Mouse (Mus musculus) urinary bladder, adult 2 months (tissue): Measurements from ENCODE around the gene Phospho1. TPM values are rescaled to one million over a fixed set of nuclear protein-coding genes. Genes with fewer than 3 reads are reported as not detected.

Experiments
- DNase-seq: peaks from one replicate; pipeline ENCODE4 v3.0.0; 2022; ENCODE audit warnings: low spot score
- polyA plus RNA-seq: library from polyadenylated mRNA; depleted of rRNA; stranded (reverse); fragments of >200 nt; gene quantifications from 2 replicates; pipeline ENCODE4 v1.2.3, GENCODE M21; 2012; rRNA removed

Phospho1 gene
- polyA plus RNA-seq: 33.2 and 40.8 TPM in 2 replicates

DNA sequence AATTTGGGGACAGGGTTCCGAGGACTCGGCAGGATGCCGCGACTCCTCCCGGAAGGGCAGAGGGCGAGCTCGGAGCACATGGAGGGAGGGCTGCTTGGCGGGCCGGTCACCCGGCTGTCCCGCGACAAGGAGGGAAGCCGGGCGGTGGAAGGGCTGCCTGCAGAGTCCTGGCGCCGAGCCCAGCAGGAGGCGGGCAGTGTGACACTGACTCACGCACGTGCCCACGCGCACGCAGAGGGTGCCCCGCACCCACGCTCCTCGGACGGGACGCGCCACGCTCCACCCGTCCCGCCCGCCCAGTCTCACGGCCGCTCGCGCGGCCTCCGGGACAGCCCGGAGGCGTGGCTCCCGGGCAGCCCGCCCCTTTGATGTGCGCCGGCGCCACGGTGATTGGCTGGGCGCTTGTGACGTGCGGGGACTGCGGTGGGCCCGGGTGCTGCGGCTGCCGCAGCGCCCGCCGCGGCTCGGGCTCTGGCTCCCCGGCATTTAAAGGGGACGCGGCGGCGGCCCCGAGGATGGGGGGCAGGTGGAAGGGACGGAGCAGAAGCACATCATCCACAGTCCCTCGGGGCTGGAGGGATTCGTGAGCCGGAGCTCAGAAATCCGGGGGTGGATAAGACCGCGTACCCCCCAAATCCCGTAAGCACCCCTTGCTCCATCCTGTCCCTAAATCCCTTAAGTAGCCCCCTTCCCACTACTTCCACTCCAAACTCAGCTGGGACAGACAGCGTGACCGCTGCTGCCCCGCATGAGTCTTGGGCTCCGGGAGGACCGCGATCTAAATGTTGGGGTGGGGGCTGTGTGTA is at the start of gene Phospho1:
Gene Phospho1, plus strand, starts transcription at position 429 of the 806 bp plus-strand sequence.
- DNase-seq: peak; percentile 86

DNA sequence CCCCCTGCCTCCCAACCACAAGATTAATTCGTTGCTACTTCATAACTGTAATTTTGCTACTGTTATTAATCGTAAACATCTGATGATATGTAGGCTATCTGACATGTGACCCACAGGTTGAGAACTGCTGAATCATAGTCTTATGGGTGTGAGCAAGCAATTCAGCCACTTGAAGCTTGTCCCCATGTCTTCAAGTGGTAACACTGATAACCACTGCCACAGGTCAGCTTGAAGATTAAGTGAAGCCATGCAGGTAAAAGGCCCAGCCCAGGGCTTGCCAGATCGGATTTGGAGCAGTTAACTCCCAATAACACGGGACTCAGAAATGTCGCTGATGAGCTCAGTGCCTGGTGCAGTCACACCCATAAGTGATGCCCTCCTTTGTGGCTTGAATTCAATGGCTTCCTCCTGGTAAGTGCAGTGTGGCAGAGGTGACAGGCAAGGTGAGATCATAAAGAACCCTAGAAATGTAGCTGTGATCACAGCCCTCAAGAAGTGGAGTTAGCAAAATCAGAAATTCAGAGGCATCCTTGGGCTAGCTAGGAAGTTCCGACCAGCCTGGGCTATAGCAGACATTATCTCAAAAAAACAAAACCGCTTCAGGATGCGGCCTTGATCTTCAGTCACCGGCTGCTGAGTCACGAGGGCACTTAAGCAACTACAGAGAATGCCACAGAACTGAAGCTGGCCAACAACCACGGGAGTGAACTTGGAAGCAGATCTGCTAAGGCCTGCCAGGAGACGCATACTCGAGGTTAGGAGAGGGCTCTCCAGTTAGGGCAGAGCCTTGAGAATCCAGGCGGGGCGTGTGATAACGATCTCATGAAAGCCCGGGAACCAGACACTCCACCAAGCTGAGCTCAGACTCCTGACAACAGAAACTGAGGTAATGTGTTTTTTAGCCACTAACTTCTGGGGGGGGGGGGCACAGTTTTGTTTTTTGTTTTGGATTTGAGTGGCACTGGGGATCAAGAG is 46.7 kb upstream of the Phospho1 start:
- peak; percentile 43 for DNase-seq

DNA sequence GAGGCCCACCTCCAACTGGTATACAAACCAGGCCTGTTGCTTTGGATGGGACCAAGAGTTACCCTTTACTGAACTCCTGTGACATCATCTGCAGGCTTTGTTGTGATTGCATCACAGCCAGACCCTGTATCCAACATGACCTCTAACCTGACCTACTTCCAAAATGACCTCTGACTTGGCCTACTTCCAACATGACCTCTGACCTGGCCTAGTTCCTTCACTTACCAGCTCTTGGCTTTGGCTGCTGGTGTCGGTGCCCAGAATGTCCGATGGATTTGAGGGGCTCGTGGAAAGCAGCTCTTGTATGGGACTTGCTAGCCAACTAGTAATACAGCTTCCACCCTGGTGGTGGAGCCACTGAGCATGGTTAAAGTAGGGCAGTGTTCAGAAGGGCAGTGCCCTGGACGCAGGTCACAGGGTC is 45.5 kb upstream of the Phospho1 start:
- DNase-seq: no peak

DNA sequence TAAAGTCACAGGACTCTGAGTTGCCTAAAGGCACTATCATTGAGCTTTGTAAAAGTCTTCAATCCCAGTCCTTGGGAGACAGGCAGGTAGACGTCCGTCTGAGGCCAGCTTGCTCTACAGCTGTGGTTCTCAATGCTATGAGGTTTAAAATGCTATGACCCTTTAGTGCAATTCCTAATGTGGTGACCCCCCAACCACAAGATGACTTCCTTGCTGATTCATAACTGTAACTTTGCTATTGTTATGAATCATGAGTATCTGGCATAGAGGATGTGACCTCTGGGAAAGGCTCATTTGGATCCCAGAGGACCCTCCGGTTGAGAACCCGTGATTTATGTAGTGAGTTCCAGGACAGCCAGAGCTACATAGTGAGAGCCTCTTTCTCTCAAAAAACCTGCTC is 44.9 kb upstream of the Phospho1 start:
- no peak for DNase-seq

DNA sequence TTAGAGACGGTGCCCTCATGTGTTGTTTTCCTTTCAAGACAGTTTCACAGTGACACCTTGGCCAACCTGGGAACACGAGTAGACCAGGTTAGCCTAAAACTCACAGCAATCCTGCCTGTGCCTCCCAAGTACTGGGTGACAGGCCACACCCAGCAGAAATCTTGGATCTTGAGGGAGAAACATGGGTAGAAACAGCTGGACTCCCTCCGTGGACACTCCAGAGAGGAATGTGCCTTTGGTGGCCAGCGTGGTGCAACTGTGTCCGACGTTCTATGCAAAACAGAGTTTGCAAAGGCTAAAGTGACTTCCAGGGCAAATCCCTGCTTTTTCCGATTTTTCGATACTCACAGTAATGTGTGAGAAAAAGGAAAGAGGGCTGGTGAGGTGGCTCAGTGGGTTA is 43.8 kb upstream of the Phospho1 start:
- DNase-seq: no peak

DNA sequence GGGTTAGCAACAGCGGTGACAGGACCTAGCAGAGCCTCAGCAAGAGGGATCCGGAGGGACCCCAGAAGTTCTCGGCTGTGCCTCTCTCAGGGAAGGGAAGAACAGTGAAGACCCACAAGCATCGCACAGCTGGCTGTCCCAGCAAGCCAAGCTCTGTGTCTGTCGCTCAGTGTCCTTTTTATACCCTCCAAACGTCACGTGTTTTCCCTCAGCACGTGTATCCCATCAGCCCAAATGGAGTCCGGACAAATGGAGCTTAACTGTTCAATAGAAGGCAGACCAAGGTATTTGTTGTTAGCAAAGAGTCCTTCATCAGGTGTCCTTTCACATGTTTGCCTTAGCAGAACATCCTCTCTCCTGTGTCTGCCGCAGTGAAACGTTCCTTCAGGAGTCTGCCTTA is 42.7 kb upstream of the Phospho1 start:
- no peak for DNase-seq

DNA sequence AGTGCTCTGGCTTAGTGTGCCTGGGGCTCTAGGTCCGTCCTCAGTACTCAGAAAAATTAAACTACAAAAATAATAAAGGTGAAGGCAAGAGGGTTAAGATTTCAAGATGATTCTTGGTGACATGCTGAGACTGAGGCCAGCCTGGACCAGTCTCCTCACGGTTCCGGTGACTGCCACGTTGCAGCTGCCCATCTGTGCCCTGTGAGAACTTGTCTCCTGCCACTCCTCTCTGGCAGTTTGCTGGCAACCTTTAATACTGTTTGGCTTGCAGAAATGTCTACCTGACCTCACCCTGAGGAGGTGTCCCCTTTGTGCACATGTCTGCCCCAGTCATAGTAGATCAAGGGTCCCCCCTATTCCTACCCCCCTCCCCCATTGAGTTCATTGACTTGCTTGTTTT is 40.8 kb upstream of the Phospho1 start:
- DNase-seq: no peak

DNA sequence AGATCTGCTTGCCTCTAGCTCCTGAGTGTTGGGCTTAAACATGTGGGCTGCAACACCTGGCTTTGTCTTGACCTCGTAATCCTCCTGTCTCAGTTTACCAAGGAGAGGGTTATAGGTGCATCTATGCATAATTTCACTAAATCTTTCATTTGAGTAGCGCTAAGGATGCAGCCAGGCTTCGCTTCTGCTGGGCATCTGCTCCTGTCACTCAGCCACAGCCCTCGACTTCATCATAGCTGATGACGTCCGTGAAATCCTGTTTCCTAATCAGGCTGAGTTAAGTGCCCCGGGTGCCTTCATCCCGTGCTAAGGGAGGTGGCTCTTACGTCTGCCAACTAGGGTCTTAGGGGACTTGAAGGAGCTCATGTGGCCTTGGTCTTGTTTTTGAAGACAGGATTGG is 40.3 kb upstream of the Phospho1 start:
- DNase-seq: no peak

DNA sequence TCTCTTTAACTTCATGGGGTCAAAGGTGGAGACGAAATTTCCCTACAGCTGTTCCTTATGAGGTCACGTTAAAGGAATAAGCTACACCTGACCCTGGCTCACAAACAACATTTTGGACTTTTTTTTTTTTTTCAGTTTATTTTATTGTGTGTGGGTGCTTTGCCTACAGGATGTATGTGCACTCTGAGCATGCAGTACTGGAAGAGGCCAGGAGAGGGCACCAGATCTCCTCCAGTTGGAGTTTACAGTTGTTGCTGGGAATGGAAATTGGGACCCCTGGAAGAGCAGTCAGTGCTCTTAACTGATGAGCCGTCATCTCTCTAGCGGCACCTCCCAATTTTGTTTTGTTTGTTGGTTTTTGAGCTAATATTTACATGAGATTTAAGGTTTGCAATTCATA is 38.6 kb upstream of the Phospho1 start:
- no peak for DNase-seq

DNA sequence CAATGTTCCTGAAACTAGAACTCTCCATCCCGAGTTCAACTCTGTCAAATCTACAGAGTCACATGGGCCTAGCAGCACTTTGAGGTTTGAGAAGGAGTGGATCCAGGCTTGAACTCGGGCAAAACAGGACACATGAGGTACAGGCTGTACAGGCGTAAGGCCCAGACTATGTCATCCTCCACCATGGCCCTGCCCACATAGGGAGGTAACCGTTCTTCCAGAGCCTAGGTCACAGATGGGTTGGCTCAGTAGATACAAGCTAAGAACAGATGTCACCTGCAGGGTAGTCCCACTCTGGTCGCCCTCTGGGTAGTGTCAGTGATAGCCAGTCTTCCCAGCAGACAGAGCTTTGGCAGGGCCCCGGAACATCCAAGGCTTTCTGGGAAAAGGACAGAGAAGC is 37.8 kb upstream of the Phospho1 start:
- no peak for DNase-seq

DNA sequence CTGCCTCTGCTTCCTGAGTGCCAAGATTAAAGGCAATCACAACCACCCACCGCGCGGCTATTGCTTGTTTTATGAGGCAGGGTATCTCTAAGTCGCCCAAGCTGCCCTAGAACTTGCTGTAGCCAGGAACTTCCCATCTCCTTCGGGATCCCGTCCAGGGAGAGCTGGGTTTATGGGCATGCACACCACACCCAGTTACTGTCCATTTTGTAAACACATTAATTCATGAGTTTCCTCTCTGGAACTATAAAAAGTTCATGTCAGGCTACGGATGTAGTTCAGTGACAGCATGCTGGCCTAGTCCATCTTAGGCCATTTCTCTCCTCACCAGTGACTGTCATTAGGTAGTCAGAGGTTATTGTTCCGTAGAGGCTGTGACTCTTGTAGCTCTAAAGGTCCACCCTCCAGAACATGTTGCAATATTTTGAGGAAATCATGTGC is 34.8 kb upstream of the Phospho1 start:
- DNase-seq: no peak

DNA sequence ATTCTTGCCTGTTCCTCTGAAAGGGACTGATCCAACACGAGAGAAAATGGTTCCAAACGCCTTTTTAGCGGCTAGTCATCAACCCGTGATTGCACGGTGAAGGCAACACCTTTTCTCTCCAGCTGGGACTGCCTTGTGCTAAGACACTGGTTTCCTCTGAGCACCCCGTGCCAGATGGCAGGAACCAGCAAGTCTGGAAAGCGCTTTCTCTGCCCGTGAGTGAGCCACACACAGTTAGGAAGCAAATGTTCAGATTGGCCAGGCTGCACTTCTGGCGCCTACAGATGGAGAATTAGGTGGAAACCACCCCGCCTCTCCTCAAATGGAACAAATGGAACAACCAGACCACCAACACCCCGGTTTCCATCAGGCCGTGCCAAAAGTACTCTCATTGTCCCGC is 32.5 kb upstream of the Phospho1 start:
- no peak for DNase-seq

DNA sequence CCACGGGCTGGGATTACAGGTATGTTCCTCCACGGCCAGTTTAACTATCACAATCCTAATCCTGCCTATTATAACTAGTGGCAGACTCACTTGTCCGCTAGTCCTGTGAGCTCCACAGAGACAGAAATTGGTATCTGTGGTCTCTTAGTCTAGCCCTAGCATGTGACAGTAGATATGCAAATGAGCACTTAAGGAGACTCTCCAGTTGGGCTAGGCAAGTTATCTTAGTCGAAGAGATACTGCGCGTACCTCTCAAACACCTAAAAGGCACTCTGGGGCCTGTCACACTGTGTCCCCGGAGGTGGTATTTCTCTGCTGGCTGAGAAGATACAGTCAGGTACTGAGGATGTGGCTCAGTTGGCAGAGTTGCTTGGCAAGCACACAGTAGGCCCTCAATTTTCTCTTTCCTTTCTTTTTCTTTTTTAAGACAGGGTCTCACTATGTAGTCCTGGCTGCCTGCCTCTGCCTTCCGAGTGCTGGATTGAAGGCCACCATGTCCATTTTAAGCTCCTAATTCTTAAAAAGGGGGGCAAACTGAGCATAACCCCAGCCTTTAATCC is 31.3 kb upstream of the Phospho1 start:
- no peak for DNase-seq

DNA sequence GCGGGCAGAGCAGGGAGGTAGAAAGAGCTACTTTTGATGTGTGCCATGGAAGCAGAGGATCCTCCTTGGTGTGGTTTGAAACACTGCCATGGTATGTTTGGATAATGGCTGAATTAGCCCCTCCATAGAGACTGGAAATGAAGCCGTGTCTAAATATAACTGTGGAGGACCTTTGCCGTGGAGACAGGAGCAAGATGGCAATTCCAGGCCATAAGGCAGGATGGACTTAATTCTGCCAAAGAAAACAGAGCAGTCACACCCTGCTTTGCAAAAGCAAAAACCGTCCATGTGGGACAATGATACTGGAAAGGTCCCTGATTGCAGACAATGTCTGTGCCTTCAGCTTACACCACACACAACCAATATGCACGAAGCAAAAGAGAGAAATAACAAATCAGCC is 30.1 kb upstream of the Phospho1 start:
- DNase-seq: no peak

DNA sequence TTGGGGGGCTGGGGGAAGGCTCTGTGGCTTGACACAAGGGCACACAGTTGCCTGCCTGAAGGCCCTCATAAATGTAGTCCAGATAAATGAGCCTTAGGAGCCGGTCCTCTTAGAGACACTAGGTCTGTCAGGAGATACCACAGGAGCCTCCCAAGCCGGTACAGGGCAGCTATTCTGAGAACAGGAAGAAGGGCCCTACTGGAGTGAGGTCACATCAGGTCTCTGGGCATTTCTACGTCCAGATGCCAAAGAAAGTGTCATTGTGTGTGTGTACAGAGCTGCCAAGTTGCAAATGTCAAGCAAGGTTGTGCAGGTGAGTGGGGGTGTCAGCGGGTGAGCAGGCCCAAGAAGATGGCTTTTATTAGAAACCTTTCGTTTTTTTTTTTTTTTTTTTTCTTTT is 28.7 kb upstream of the Phospho1 start:
- DNase-seq: no peak

DNA sequence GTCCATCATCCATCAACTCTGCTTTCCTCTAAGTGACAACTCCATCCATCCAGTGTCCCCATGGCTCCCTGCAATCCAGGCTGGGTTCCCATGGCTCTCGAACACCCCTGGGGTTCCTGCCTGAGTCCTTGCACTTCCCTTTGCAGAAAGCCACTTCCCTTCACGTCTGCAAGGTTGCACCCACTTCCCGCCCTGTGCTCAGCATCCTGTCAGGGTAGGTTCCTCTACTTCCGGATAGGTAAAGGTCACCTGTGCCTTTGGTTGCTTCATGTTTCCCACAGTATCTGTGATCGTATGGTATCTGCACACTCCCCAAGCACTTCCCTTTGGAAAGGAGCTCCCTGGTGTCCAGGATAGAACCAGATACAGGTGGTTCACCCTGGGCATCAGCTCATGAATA is 19.3 kb upstream of the Phospho1 start:
- DNase-seq: no peak

DNA sequence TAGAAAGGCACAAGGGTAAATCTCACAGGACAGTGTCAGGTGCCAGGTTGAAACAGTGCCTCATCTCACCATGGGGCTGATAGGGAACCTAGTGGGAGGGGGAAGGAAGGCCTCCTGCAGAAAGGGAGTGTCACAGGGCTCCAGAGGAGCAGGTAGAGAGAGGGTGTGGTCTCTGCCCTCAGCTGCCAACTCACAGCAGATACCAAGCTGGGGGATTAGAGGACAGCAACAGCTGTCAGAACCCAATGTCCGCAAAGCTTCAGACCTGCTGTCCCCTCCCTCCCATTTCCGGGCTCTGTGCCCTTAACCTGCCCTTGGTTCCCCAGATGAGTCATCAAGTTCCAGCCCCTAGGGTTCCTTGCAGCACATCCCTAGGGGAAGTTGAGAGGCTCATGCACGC is 18.8 kb upstream of the Phospho1 start:
- no peak for DNase-seq

DNA sequence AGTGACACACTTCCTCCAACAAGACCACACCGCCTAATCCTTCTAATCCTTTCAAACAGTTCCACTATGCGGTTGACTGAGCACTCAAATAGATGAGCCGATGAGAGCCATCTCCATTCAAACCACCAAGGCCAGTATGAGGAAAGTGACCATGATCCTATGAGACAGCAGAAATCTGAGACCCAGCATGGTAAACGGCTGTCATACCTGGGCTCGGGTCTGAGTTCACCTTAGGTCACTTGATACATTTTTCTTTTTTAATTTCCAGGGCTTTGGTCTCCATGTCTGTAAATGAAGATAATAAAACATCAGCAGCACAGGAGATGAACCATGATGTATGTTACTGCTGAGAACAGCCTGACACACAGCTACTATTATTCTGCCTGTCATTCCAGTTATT is 16.4 kb upstream of the Phospho1 start:
- DNase-seq: no peak

DNA sequence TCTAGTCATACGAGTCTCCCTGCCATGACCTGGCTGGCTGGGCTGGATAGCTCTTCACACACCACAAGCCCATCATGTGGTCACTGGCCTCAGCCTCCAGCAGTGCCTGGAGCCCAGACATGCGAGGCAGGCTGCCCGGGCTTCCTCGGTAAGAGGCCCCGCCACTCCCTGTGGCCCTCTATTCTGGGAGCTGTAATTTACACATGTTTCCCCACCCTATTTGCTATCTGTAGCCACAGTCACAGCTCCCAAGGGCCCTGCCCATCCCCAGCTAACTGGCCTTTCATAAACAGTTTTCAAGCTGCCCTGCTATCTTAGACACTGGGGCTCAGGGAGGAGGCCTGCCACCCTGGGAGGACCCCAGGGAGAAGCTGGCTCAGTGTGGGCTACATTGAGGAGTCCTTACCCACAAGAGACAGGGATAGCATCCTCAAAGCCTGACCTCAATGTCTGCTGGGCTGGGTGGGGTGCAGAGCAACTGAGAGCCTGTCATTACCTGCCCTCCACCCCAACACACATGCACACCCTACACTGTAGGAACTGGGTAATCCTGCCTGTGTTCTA is 15.8 kb upstream of the Phospho1 start:
- no peak for DNase-seq

DNA sequence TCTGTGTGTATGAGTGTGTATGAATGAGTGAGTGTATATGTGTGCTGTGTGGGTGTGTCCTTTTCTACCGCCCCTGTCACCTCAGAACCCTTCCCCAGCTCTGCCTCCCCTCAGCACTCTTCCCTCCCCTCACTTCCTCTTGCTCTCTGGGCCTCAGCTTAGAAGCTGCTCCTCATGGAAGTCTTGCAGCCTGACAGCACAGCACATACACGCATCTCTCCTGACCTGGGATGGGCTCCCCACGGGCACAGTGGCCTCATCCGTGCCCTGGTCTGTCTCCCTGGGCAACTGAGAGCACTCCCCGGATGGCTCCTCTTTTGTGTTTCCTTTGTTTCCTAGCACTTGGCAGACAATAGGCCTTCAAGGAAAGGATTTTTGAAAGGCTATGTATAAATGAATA is 14.7 kb upstream of the Phospho1 start:
- no peak for DNase-seq

DNA sequence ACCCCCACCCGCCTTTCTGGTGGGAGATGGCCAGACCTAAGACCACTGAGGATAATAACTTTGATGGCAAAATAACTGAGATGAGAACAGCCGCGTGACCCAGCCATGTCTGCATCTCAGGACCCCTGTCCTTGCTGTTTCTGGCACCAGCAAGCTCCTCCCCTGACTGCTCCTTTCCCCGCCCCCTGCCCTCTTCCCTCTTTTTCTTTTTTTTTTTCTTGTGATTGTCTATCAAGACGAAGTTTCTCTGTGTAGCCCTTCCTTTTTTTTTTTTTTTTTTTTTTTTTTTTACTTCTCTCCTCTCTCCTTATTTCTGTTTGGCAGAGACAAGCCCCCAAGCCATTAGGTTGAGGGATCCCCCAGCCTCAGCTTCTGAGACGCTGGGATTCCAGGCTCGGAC is 13.5 kb upstream of the Phospho1 start:
- no peak for DNase-seq

DNA sequence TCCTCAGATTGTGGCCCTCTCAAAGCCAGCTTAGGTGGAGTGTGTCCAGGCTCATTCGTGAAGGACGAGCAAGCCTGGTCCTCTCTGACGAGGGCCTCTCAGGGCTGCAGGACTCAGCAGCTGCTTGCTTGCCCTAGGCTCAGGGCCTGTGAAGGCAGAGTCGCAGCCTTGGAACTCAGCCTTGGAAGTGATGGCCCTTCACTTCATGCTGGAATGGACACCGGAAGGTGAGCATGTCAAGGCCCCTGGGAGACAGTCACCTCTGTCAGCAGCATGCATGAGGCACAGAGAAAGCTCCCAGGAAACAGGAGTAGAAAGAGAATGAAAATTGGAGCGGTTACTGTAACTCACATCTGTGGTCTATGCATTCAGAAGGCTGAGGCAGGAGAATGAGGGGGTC is 12.6 kb upstream of the Phospho1 start:
- DNase-seq: no peak
